Mouse (Mus musculus): ENCODE measurements at regions not wholly inside any gene's neighbourhood (a gene's known extent, or its start where the extent isn't known, plus 50 kb on each side); places are given as distances from the start of the nearest gene placed in this dataset.
A peak's percentile ranks its signal among the peaks of the same experiment; 100 is the strongest.

DNA sequence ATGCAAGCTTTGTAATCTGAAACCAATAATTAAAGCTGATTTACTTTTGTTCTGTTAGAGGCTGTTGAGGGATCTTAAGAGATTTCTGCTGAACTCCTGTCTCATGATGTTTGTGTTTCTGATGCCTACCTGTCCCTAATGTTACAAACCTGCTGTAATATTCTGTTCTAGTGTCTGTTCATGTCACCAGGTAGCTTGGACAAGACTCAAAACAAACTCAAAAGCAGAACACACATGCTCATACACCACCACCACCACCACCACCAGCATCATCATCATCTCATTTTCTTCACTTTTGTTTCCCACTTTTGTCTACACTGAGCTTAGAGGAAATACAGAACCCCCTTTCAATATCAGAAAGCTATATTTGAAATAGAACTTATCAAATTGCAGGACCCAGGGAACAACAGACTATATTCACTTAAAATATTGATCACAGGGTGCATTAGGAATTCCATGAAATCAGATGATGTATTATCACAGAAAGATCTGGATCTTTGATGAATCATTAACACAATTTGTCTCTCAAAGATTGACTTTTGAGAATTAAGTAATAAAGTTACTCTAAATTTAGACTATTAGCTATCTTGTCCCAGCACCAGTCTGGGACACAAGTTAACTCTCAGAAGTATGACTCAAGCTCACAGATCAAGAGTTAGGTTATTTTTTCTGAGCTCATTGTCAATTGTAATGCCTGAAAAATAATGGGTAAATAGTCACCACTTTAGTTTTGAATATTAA lies 521.0 kb downstream of the 1190002N15Rik start:
- ATAC-seq (replicated peaks; ENCODE audit: low read depth, poor library complexity, severe bottlenecking) = no peak

GRCm38 (mm10) chr9:93992216-93992615 lies 545.7 kb downstream of the 1190002N15Rik start:
- no peak for ATAC-seq (replicated peaks; ENCODE audit: low read depth, poor library complexity, severe bottlenecking)

- no peak for ATAC-seq (replicated peaks; ENCODE audit: low read depth, poor library complexity, severe bottlenecking)
Observed at GRCm38 (mm10) chr9:93991141-93991540, 546.7 kb downstream of the 1190002N15Rik start.

DNA sequence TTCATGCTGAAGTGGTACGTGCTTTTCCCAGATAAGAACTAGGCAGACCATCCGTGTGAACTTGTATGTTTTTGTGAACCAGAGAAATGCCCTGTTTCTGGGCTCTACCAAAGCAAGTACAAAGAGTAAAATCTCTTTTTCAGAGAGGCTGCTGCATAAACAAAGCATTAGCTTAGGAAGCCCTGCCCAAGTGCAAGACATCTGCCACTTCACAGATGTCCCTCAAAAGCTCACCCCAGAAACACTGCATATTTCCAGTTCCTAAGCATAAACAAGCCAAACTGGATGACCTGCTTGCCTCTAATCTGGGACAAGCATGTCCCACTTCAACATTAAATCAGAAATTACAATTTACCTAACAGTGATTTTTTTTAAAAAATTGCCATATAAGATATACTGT lies 556.7 kb downstream of the 1190002N15Rik start:
- ATAC-seq (replicated peaks; ENCODE audit: low read depth, poor library complexity, severe bottlenecking) = no peak

DNA sequence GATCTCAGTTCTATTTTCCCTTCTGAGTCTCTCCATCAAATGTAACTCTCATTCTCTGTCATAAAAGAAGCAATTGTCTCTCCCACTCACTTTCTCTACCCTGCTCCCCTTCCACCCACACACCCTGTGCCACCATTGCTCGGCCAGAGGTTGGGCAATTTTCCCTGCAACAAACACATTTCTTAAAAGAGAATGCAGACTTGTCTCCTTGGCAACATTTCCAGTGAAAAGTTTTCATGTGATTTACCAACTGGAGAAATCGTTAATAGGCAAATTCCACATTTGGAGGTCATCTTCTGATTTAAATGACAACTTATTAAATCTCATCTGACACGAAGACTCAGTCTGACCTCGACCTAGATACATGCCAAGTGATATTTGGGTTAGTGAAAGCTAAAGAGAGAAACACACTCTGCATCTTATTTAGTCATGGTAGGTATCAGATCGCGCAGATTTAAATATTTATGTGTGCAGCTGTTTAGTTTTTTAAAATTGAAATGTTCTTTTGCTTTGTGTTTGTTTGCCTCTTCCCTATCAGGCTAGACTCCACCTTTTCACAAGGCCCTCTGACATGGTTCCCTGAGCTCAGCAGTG lies 568.1 kb downstream of the 1190002N15Rik start:
- ATAC-seq (replicated peaks; ENCODE audit: low read depth, poor library complexity, severe bottlenecking) = no peak

- no peak for ATAC-seq (replicated peaks; ENCODE audit: low read depth, poor library complexity, severe bottlenecking)
Observed at GRCm38 (mm10) chr9:93969118-93969517, 568.8 kb downstream of the 1190002N15Rik start.

DNA sequence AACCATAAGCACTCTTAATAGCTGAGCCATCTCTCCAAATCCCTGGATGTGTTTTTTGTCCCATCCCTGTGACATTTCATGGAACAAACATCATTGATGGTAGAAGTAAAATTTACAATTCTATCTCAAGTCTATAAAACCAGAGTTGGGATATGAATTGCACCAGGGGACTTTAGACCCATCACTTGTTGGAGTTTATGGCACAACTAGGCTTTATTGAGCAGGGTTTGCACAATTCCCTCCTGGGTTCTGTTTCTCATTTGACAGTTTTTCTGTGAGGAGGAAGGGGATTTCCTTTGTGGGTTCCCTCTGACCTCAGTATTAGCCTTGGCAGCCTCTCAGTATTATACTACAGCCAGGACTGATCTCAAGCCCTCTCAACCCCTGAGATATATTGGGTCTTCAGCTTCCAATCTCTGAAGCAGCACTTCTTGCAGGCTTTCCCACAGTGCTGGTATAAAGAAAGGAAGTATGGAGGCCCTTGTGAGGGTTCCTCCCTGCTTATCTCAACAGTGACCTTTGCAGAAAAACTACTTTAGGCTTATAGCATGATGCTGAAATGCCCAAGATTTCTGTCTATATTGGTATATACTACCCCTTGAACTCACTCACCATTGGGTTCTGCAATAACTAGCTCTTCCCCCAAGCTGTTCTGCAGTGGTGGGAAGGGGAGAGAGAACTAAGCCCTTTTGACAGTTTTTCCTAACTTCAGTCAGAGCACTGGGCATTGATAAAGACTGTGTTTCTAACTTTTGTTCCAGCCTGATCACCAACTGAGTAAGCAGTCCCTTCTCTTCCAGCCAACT lies 582.4 kb downstream of the 1190002N15Rik start:
- peak; percentile 98 for ATAC-seq (replicated peaks; ENCODE audit: low read depth, poor library complexity, severe bottlenecking)

DNA sequence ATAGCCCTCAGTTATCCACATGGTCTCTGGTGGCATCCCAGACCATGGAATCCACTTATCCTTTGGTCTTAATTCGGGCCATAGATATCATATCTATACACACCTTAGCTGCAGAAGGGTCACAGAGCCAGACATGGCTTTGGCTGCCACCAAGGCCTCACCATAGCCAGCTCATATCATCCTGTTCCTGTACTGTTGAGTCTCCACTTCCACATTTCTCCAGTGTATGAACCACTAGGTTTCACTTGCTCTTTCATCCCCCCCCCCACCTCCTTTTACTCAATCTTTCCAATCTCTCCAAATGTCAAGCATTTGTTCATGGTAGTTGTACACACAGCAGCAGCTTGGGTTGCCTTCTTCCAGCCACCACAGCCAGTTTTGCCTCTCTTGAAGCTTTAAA lies 589.2 kb downstream of the 1190002N15Rik start:
- ATAC-seq (replicated peaks; ENCODE audit: low read depth, poor library complexity, severe bottlenecking) = peak; percentile 97

DNA sequence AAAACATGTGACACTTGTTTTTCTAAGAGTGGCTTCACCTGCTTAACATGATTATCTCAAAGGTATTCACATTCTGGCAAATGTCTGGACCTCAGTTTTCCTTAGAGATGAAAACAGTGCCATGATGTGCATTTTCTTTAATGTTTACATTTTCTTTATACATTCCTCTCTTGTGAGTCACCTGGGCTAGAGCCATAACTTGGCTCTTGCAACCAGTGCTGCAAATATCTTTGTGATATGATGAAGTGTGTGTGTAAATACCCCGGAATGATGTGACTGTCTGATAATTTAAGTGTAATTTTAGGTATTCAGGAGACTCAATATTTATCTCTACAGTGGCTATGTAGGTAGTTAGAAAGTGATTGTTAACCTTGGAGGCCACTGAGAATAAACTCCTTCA lies 590.8 kb downstream of the 1190002N15Rik start:
- ATAC-seq (replicated peaks; ENCODE audit: low read depth, poor library complexity, severe bottlenecking) = no peak

- no peak for ATAC-seq (replicated peaks; ENCODE audit: low read depth, poor library complexity, severe bottlenecking)
Observed at GRCm38 (mm10) chr9:93940193-93940592, 597.7 kb downstream of the 1190002N15Rik start.

- ATAC-seq (replicated peaks; ENCODE audit: low read depth, poor library complexity, severe bottlenecking) = no peak
Observed at GRCm38 (mm10) chr9:93930684-93931083, 607.2 kb downstream of the 1190002N15Rik start.

GRCm38 (mm10) chr9:93889256-93889655 lies 648.6 kb downstream of the 1190002N15Rik start:
- no peak for ATAC-seq (replicated peaks; ENCODE audit: low read depth, poor library complexity, severe bottlenecking)

DNA sequence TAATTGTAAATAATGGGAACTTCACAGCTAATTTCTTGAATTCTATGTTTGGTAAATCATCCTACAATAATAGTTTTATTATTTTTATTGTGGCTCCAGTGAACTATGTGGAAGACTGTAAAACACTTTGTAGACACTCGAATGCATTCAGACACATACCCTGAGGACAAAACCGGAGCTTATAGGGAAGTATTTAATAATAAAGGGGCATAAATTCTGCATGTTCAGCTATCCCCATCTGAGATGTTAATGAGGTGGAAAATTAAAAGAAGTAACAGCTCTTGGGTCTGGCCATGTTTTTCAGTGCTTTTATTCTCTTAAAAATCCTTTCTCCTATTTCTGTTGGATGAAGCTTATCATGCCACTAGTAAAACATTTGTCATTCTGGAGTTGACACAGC lies 657.8 kb downstream of the 1190002N15Rik start:
- no peak for ATAC-seq (replicated peaks; ENCODE audit: low read depth, poor library complexity, severe bottlenecking)

GRCm38 (mm10) chr9:93879572-93879971 lies 658.3 kb downstream of the 1190002N15Rik start:
- no peak for ATAC-seq (replicated peaks; ENCODE audit: low read depth, poor library complexity, severe bottlenecking)

DNA sequence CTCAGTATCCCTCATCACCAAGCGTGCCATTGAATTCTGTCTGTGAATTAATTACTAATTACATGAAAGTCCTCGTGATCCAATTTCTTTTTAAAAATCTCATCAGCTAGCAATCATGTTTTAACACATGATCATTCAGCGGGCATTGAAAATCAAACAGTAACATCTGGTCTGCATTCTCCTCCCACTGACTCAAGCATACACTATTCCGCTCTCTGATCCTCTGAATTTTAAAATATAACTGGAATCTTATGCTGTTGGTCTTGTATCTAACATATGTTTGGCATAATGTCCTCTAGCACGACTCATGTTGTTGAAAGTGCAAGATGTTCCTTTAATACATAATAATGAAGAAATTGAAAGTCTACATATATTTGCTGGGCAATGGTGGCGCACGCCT lies 667.1 kb downstream of the 1190002N15Rik start:
- ATAC-seq (replicated peaks; ENCODE audit: low read depth, poor library complexity, severe bottlenecking) = no peak

DNA sequence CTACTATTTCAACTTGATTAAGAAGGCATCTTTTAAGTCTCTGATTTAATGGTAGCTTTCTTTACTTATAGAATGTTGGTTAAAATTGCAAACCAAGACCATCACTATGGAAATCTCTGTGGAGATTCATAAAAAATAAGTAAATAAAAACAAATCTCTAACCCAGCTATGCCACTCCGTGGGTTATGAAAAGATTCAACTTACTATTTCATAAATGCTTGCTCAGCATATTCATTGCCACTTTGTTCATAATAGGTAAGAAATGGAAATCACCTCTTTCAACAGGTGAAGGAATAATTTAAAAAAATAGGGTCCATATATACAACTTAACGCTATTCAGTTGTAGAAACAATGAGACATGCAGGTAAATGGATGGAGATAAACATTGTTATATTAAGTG lies 679.9 kb downstream of the 1190002N15Rik start:
- ATAC-seq (replicated peaks; ENCODE audit: low read depth, poor library complexity, severe bottlenecking) = no peak

GRCm38 (mm10) chr9:93846411-93846810 lies 691.5 kb downstream of the 1190002N15Rik start:
- ATAC-seq (replicated peaks; ENCODE audit: low read depth, poor library complexity, severe bottlenecking) = no peak

DNA sequence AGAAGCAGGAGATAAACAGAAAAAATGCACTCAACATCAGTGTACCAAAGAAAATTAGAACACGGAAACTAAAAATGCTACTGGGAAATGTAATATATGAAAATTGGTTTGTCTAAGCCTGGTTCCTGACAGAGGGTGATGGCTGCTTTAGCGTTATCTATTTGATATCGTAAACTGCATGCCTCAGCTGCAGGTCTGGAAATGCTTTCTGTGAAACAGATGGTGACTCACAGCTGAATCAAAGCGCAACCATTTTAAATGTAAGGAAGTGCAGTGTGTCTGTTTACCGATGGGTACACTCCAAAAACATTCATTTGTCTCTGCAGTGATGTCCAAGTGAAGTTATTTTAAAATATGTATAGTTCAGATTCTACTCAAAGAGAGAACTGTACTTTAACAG lies 694.0 kb downstream of the 1190002N15Rik start:
- ATAC-seq (replicated peaks; ENCODE audit: low read depth, poor library complexity, severe bottlenecking) = no peak
